Mouse (Mus musculus): ENCODE measurements around the gene Gm45717.

- no peak for TF ChIP-seq CTCF (IDR thresholded peaks at IDR 0.05; ENCODE audit: insufficient read depth, low read depth, low read length)
- no peak for TF ChIP-seq POLR2A (IDR thresholded peaks at IDR 0.05; ENCODE audit: insufficient read depth, low read depth, low read length)
Measured at GRCm38 (mm10) chr7:140951765-140952164, 4.0 kb downstream of the Gm45717 start.

Measured in olfactory bulb, adult 2 months (tissue).